Mouse (Mus musculus): ENCODE results near the gene Wbp1. TPM values are rescaled to one million over a fixed set of nuclear protein-coding genes. Genes with fewer than 3 reads are reported as not detected.

Wbp1 gene
- total and polyA plus RNA-seq, 2 experiments from 2014 or later, result 97.5 to 151 TPM

DNA sequence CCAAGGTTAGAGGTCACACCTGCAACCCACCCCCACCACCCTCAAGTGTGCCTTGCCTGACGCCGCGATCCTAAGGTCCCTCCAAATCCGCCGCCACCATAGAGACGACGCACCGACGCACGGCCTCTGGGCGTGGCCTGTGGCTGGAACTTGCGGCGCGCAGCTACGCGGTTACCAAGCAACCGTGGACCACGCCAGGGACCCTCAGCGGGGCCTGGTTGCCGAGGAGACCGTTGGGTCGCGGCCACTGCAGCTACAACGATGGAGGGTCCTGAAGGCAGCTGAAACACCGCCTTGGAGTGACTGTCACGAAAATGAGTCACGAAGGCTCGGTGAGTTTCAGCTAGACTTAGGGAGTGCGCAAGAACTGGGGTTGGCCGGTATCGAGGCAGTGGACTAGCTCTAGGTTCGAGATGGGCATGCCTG lies 34.9 kb upstream of the Wbp1 start, which contains the start of the genes Wdr54 and 1700003E16Rik:
Gene Wdr54 (minus strand): TSS at position 139 of the 426 bp plus-strand sequence.
Gene 1700003E16Rik (plus strand): TSS at position 146 of the 426 bp plus-strand sequence.
- peak within 1 kb of the TSS; percentile 48 for H3K4me3 ChIP-seq (ENCODE audit: low read depth, low read length)
- H3K27me3 ChIP-seq (ENCODE audit: control insufficient read depth, insufficient read depth, low read length), result peaks cover 12% of the 10 kb centered on the region
- TF ChIP-seq CTCF (IDR thresholded peaks at IDR 0.05; ENCODE audit: low read depth) (no peak), EP300 (IDR thresholded peaks at IDR 0.05; ENCODE audit: low read depth) (no peak)
- H3K36me3 ChIP-seq (replicated peaks; ENCODE audit: control insufficient read depth, insufficient read depth, low read length), result 0 out of 2 replicates have a peak, but pooled peaks cover 6% of the 10 kb centered on the region
- 3% methylated on average over 32 of the region's 32 CpGs for WGBS
- ATAC-seq (ENCODE audit: insufficient read depth, low read depth) (peak; percentile 76), DNase-seq (ENCODE audit: low spot score) (no peak)
- H3K4me1 ChIP-seq (ENCODE audit: control insufficient read depth, insufficient read depth), result 0 out of 2 replicates have a peak, but pooled peaks cover 4% of the 10 kb centered on the region
- no peak within 1 kb of the TSS for H3K27ac ChIP-seq (ENCODE audit: low read depth)
- no peaks in the 10 kb centered on the region for H3K9me3 ChIP-seq (replicated peaks; ENCODE audit: control insufficient read depth, low read length)
- H3K4me2 ChIP-seq (ENCODE audit: low read depth, low read length), result peak within 1 kb of the TSS; percentile 74
- H3K9ac ChIP-seq (replicated peaks; ENCODE audit: low read depth, low read length), result no peak within 1 kb of the TSS

DNA sequence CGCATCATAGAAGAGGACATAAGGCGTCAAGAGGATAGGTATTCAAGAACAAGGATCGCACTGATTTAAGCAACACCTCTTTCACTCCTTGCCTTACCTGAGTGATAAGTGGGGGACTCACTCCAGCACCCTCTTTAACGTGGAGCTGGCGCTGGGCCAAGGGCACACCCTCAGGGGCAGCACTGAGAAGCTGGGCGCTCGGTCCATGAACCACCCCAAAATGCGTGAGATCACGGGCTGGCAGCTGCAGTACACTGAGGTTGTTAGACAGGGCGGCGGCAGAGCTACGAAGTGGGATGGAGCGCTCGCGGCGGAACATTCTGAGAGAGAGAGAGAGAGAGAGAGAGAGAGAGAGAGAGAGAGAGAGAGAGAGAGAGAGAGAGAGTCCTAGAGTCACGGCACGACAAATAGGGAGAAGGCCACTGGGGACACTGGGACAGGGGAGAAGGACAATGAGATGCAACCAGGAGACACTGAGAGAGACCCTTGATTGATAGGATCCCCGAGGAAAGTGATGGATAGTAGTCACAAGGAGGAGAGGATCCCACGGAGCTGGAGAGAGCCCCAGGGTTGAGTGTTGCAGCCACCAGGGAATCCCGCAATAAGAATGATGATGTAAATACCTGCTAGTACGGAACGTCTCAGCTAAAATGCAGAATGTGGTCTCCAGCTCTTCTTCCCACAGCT lies 34.3 kb upstream of the Wbp1 start:
- no peak overlapping the region for H3K27ac ChIP-seq (ENCODE audit: low read depth)
- H3K4me3 ChIP-seq (ENCODE audit: low read depth, low read length), result peak overlapping the region; percentile 48
- TF ChIP-seq EP300 (IDR thresholded peaks at IDR 0.05; ENCODE audit: low read depth) (no peak), CTCF (IDR thresholded peaks at IDR 0.05; ENCODE audit: low read depth) (no peak)
- WGBS, result 10% methylated on average over 23 of the region's 23 CpGs
- peaks cover 7% of the 10 kb centered on the region for H3K27me3 ChIP-seq (ENCODE audit: control insufficient read depth, insufficient read depth, low read length)
- H3K4me1 ChIP-seq (ENCODE audit: control insufficient read depth, insufficient read depth), result 0 out of 2 replicates have a peak, but pooled peaks cover 4% of the 10 kb centered on the region
- peak overlapping the region; percentile 74 for H3K4me2 ChIP-seq (ENCODE audit: low read depth, low read length)
- H3K36me3 ChIP-seq (replicated peaks; ENCODE audit: control insufficient read depth, insufficient read depth, low read length), result 0 out of 2 replicates have a peak, but pooled peaks cover 10% of the 10 kb centered on the region
- ATAC-seq (ENCODE audit: insufficient read depth, low read depth) (peak; percentile 11; the same call in 1 of the 2 replicates), DNase-seq (ENCODE audit: low spot score) (no peak)
- H3K9ac ChIP-seq (replicated peaks; ENCODE audit: low read depth, low read length), result no peak overlapping the region
- no peaks in the 10 kb centered on the region for H3K9me3 ChIP-seq (replicated peaks; ENCODE audit: control insufficient read depth, low read length)

- Histone ChIP-seq H3K4me3 (ENCODE audit: low read depth, low read length) (no peak overlapping the region), H3K27me3 (ENCODE audit: control insufficient read depth, insufficient read depth, low read length) (no peaks in the 10 kb centered on the region), H3K9ac (replicated peaks; ENCODE audit: low read depth, low read length) (no peak overlapping the region), H3K4me1 (ENCODE audit: control insufficient read depth, insufficient read depth) (0 out of 2 replicates have a peak, but pooled peaks cover 4% of the 10 kb centered on the region), H3K27ac (ENCODE audit: low read depth) (no peak overlapping the region), H3K9me3 (replicated peaks; ENCODE audit: control insufficient read depth, low read length) (no peaks in the 10 kb centered on the region), H3K4me2 (ENCODE audit: low read depth, low read length) (no peak overlapping the region), H3K36me3 (replicated peaks; ENCODE audit: control insufficient read depth, insufficient read depth, low read length) (peaks cover 26% of the 10 kb centered on the region; the same call in 1 of the 2 replicates)
- TF ChIP-seq CTCF (IDR thresholded peaks at IDR 0.05; ENCODE audit: low read depth) (no peak), EP300 (IDR thresholded peaks at IDR 0.05; ENCODE audit: low read depth) (no peak)
- 62% methylated on average over 5 of the region's 5 CpGs for WGBS
- DNase-seq (ENCODE audit: low spot score) (no peak), ATAC-seq (ENCODE audit: insufficient read depth, low read depth) (no peak)
These were observed 32.1 kb upstream of the Wbp1 start for GRCm38 (mm10) chr6:83153485-83153884.

GRCm38 (mm10) chr6:83153038-83153437 lies 31.7 kb upstream of the Wbp1 start:
- H3K9ac ChIP-seq (replicated peaks; ENCODE audit: low read depth, low read length), result no peak overlapping the region
- H3K4me2 ChIP-seq (ENCODE audit: low read depth, low read length), result no peak overlapping the region
- WGBS, result 82% methylated on average over 12 of the region's 12 CpGs
- peaks cover 28% of the 10 kb centered on the region; the same call in 1 of the 2 replicates for H3K36me3 ChIP-seq (replicated peaks; ENCODE audit: control insufficient read depth, insufficient read depth, low read length)
- DNase-seq (ENCODE audit: low spot score), result no peak
- H3K27me3 ChIP-seq (ENCODE audit: control insufficient read depth, insufficient read depth, low read length), result no peaks in the 10 kb centered on the region
- no peaks in the 10 kb centered on the region for H3K9me3 ChIP-seq (replicated peaks; ENCODE audit: control insufficient read depth, low read length)
- ATAC-seq (ENCODE audit: insufficient read depth, low read depth), result no peak
- no peak overlapping the region for H3K4me3 ChIP-seq (ENCODE audit: low read depth, low read length)
- 0 out of 2 replicates have a peak, but pooled peaks cover 4% of the 10 kb centered on the region for H3K4me1 ChIP-seq (ENCODE audit: control insufficient read depth, insufficient read depth)
- no peak for TF ChIP-seq CTCF (IDR thresholded peaks at IDR 0.05; ENCODE audit: low read depth)
- TF ChIP-seq EP300 (IDR thresholded peaks at IDR 0.05; ENCODE audit: low read depth), result no peak
- H3K27ac ChIP-seq (ENCODE audit: low read depth), result no peak overlapping the region

DNA sequence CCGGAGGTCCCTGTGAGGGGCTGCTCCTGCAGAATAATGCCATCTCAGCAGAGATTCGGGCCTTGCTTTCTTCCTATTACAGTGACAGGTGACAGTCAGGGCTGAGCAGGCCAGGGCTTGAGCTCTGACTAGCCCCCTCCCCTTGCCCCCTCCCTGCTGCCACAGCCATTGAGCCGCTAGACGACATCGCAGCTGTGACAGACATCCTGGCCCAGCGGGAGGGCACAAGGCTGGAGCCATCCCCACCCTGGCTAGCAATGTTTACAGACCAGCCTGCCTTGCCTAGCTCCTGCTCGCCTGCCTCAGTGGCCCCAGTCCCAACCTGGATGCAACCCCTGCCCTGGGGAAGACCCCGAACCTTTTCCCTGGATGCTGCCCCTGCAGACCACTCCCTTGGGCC lies 30.4 kb upstream of the Wbp1 start:
- WGBS, result 41% methylated on average over 8 of the region's 8 CpGs
- no peak overlapping the region for H3K4me2 ChIP-seq (ENCODE audit: low read depth, low read length)
- 0 out of 2 replicates have a peak, but pooled peaks cover 4% of the 10 kb centered on the region for H3K4me1 ChIP-seq (ENCODE audit: control insufficient read depth, insufficient read depth)
- H3K9ac ChIP-seq (replicated peaks; ENCODE audit: low read depth, low read length), result no peak overlapping the region
- no peak for DNase-seq (ENCODE audit: low spot score)
- no peak for TF ChIP-seq EP300 (IDR thresholded peaks at IDR 0.05; ENCODE audit: low read depth)
- TF ChIP-seq CTCF (IDR thresholded peaks at IDR 0.05; ENCODE audit: low read depth), result no peak
- no peaks in the 10 kb centered on the region for H3K27me3 ChIP-seq (ENCODE audit: control insufficient read depth, insufficient read depth, low read length)
- H3K9me3 ChIP-seq (replicated peaks; ENCODE audit: control insufficient read depth, low read length), result no peaks in the 10 kb centered on the region
- peaks cover 36% of the 10 kb centered on the region for H3K36me3 ChIP-seq (replicated peaks; ENCODE audit: control insufficient read depth, insufficient read depth, low read length)
- no peak overlapping the region for H3K27ac ChIP-seq (ENCODE audit: low read depth)
- no peak overlapping the region for H3K4me3 ChIP-seq (ENCODE audit: low read depth, low read length)
- no peak for ATAC-seq (ENCODE audit: insufficient read depth, low read depth)

All from heart, postnatal 0 days (tissue).